Mouse (Mus musculus) midbrain, embryonic 16.5 days (tissue): ENCODE results near the gene Gins2. TPM values are rescaled to one million over a fixed set of nuclear protein-coding genes. Genes with fewer than 3 reads are reported as not detected.

Experiments
- ATAC-seq: fragments of 200-750 bp; cut with Nextera tagmentation; 2 replicates; pipeline ENCODE4 v1.8.0; 2017; ENCODE audit warnings: moderate TSS enrichment
- H3K27ac ChIP-seq: fragments of 300-500 bp; sonication (generic); 2 replicates; pipeline ENCODE4 v1.5.1; 2014; ENCODE audit warnings: mild to moderate bottlenecking, low read length, mixed read lengths
- H3K27me3 ChIP-seq: fragments of 300-500 bp; sonication (generic); 2 replicates; pipeline ENCODE4 v1.6.1; 2014; ENCODE audit warnings: low read depth, low read length, mixed read lengths; ENCODE audit not compliant: control insufficient read depth, insufficient read depth
- H3K36me3 ChIP-seq: fragments of 300-500 bp; sonication (generic); 2 replicates; pipeline ENCODE4 v1.6.1; 2014; ENCODE audit warnings: mild to moderate bottlenecking, low read length, moderate library complexity, mixed read lengths; ENCODE audit not compliant: control insufficient read depth, insufficient read depth
- H3K4me1 ChIP-seq: fragments of 300-500 bp; sonication (generic); 2 replicates; pipeline ENCODE4 v1.6.1; 2014; ENCODE audit warnings: mild to moderate bottlenecking, low read length, mixed read lengths; ENCODE audit not compliant: control insufficient read depth, insufficient read depth
- H3K4me2 ChIP-seq: fragments of 300-500 bp; sonication (generic); 2 replicates; pipeline ENCODE4 v1.6.1; 2014; ENCODE audit warnings: mild to moderate bottlenecking, low read length, mixed read lengths
- H3K4me3 ChIP-seq: fragments of 300-500 bp; sonication (generic); 2 replicates; pipeline ENCODE4 v1.5.1; 2014; ENCODE audit warnings: low read depth, mild to moderate bottlenecking, low read length, moderate library complexity, mixed read lengths
- H3K9ac ChIP-seq: fragments of 300-500 bp; sonication (generic); 2 replicates; pipeline ENCODE4 v1.6.1; 2014; ENCODE audit warnings: low read depth, low read length, mixed read lengths
- H3K9me3 ChIP-seq: fragments of 300-500 bp; sonication (generic); replicated peaks from 2 replicates; pipeline ENCODE4 v1.6.1; 2014; ENCODE audit warnings: mild to moderate bottlenecking, low read length, mixed read lengths; ENCODE audit not compliant: control insufficient read depth, poor library complexity, severe bottlenecking
- WGBS: fragments of 180-500 bp; shearing (Covaris S2); extraction: QIAGEN DNeasy Blood & Tissue Kit; methylation state at CpG from one replicate; pipeline ENCODE4 v1.1.7; 2014; 5-methylcytosine and 5-hydroxymethylcytosine counted together
- polyA plus RNA-seq: library from polyadenylated mRNA; unstranded; fragments of >200 nt; fragmentation: Nextera tagmentation; extraction: Ambion mirVana; gene quantifications from 2 replicates; pipeline ENCODE4 v1.2.1, GENCODE M21; 2015

Gins2 gene
- polyA plus RNA-seq, 1 experiment from 2014 or later, result 13.3 TPM

DNA sequence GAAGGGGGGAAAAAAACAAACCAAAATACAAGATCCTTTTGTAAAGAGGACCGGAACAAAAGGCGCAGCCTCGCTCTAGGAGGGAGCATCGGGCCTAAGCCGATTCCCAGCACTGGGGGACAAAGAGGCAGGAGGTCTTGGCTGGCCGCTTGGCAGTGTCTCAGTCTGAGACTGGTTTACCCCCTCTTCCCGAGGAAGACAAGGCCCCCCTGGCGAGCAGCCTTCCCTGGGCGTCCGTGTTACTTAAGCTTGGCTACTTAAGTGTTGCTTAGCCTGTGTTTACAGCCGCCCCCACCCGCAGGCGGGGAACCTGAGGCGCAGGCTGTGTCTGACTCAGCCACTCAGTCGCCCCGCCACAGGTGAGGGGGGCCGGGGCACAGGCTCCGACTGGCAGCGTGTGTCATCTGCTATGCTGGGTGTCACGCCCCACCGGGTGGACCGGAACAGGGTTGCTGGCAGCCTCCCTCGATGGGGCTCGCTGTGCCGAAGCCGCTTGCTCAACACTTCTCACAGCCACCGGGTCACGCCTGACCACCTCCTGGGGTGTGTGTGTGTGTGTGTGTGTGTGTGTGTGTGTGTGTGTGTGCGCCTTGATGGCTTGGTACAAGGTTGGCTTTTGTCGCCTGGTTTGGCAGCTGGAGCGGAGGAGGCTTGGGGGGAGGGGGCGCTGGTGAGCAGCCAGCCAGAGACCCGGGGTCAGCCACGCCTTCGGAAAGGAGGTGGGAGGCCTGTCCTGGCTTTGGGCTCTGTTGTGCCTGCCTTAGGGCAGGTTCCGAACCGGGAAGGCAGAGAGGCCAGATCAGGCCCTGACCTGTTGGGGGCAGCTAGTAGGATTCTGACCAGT lies 50.5 kb downstream of the Gins2 start:
- 2% methylated on average over 37 of the region's 37 CpGs for WGBS
- H3K27ac ChIP-seq, result peak overlapping the region; percentile 98
- peak overlapping the region; percentile 98 for H3K4me2 ChIP-seq
- H3K9me3 ChIP-seq, result no peaks in the 10 kb centered on the region
- H3K36me3 ChIP-seq, result no peaks in the 10 kb centered on the region
- no peaks in the 10 kb centered on the region for H3K27me3 ChIP-seq
- peak overlapping the region; percentile 85 for H3K9ac ChIP-seq
- peak; percentile 49 for ATAC-seq
- peaks cover 80% of the 10 kb centered on the region for H3K4me1 ChIP-seq
- peak overlapping the region; percentile 70 for H3K4me3 ChIP-seq

DNA sequence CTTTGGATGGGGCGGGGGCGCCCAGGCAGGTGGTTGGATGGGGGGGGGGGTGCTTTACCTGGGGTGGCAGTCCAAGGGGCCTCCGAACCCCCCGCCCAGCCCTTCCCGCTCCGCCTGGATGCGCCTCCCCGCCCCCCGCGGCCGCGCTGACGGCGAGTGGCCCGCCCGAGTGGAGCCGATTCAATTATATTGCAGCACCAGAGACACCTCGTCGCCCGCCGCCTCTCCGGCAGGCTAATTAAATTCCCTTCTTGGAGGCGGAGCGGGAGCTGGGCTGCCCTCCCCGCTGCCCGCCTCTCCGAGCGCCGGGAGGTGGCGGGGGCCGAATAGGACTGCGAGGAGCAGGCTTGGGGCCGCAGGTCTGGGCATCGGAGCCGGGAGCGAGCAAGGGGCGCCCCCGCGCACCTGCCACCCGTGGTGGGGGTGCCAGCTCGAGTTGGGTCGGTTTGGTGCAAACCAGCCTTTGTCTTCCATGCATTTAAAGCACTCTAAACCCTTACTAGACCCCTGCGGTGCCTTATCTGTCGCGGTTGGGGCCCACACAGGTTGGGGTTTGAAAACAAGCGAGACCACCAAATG lies 51.2 kb downstream of the Gins2 start:
- Histone ChIP-seq H3K27ac (peak overlapping the region; percentile 98), H3K4me1 (peaks cover 81% of the 10 kb centered on the region), H3K4me2 (peak overlapping the region; percentile 98), H3K9me3 (no peaks in the 10 kb centered on the region), H3K9ac (peak overlapping the region; percentile 85), H3K4me3 (peak overlapping the region; percentile 70), H3K27me3 (no peaks in the 10 kb centered on the region), H3K36me3 (no peaks in the 10 kb centered on the region)
- peak; percentile 43 for ATAC-seq
- WGBS, result under 1% methylated on average over 39 of the region's 46 CpGs

DNA sequence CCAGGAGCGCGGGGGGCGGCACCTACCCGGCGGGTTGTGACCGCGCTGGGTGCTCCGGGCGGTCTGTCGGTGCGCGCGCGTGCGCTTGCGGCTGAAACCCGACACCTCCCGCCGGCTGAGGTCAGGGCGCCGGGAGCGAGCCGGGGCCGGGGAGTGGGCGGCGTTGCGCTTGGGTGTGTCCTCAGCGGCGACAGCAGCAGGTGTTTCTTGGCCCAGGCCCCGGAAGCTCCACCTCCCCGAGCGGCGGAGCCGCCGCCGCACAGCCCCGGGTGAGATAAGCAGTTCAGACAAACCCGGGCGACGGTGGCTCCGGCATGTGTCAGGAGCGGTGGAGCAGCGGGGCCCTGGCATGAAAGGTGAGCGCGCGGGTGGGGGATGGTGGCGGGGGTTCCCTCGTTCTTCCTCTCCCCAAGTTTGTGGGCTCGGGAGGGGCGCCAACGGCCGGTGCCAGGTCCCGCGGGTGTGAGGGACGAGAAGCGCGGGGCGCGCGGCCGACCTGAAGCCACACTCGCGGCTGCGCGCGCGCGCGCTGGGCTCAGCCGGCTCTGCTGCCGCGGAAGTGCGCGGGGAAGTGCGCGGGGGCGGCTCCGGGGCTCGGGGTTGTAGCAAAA lies 51.8 kb downstream of the Gins2 start:
- Histone ChIP-seq H3K4me1 (peaks cover 81% of the 10 kb centered on the region), H3K27ac (peak overlapping the region; percentile 98), H3K27me3 (no peaks in the 10 kb centered on the region), H3K9ac (peak overlapping the region; percentile 85), H3K4me2 (peak overlapping the region; percentile 98), H3K36me3 (no peaks in the 10 kb centered on the region), H3K4me3 (peak overlapping the region; percentile 70), H3K9me3 (no peaks in the 10 kb centered on the region)
- WGBS, result under 1% methylated on average over 57 of the region's 79 CpGs
- no peak for ATAC-seq

DNA sequence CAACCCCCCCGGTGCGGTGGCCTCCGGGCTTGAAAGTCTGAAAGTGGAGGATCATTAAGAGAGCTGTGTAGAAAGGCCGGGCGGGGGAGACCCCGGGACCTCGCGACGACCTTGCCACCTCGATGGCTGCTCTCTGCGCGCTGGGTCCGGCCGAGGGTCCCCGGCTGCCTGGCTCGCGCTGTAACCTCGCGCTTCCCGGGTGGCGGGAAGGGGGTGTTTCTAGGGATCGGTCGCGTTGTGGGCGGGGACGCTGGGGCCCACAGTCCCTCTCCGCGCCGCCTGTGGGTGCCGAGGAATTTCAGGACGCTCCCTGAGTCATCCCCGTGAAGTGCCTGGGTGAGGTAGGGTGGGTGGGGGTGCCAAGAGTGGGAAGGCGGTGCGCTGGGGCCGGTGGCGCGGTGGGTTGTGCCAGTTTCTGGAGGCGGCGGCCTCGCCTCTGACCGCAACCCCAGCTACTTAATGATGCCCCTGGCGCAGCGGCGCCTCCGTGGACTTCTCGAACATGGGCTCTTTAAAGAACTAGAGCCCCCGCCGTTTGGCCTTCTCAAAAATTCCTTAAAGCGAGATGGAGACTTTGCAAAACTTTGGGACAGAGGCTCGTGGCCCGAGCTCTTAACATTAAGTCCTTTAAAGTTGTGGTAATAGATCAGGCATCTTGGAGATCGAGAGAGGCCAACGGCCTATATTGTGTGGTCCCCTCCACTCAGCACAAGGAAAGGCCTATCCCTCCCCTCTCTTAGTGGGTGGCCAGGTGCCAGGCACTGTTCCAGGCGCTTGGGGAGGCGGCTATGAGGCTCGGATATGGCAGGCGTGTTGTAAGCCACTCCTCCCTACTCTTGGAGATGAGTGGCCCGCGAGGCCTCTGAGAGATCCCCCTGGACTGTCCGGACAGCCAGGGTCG lies 52.5 kb downstream of the Gins2 start:
- Histone ChIP-seq H3K4me3 (peak overlapping the region; percentile 70), H3K9me3 (no peaks in the 10 kb centered on the region), H3K36me3 (no peaks in the 10 kb centered on the region), H3K4me1 (peaks cover 83% of the 10 kb centered on the region), H3K27ac (peak overlapping the region; percentile 98), H3K4me2 (peak overlapping the region; percentile 98), H3K27me3 (no peaks in the 10 kb centered on the region), H3K9ac (peak overlapping the region; percentile 85)
- no peak for ATAC-seq
- WGBS, result under 1% methylated on average over 58 of the region's 61 CpGs

DNA sequence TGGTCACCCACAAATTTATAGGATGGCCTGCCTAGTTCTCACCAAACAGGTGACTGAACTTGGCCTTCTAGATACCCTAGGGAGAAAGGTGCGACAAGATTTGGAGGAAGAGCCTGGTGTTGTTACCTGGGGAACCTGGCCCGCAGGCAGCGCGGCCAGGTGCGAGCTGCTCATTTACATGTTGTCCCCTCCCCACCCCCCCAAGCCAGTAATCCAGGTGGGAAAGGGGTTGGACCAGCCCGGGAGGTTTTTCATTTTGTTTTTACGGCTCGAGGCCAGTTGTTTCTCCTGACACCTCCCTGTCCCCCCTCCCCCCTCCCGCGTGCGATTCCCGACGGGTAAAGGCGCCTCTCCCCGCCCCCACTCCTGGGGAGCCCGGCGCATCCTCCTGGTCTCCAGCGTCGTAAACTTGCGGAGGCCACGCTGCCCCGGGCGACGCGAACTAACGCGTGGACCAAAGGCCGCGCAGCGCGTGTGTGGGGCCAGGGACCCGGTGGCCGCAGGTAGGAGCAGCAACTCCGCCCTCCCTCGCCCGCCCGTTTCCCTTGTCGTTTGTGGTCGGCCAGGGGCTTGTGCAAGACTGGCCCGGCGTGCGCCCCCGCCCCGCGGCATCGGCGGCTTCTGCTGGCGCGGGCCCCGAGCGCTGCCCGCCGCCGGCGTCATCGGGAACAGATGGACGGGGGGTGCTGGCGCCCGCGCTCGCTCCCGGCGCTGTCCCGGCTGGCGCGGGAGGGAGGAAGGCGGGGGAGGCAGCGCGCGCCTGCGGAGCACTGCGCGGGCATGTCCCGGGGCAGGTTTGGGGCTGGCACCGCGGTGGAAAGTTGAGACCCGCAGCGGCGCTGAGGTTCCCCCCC lies 53.4 kb downstream of the Gins2 start:
- Histone ChIP-seq H3K9me3 (no peaks in the 10 kb centered on the region), H3K4me1 (peaks cover 84% of the 10 kb centered on the region), H3K4me3 (peak overlapping the region; percentile 70), H3K27me3 (no peaks in the 10 kb centered on the region), H3K4me2 (peak overlapping the region; percentile 98), H3K27ac (peak overlapping the region; percentile 98), H3K36me3 (no peaks in the 10 kb centered on the region), H3K9ac (peak overlapping the region; percentile 85)
- under 1% methylated on average over 78 of the region's 79 CpGs for WGBS
- ATAC-seq, result no peak

DNA sequence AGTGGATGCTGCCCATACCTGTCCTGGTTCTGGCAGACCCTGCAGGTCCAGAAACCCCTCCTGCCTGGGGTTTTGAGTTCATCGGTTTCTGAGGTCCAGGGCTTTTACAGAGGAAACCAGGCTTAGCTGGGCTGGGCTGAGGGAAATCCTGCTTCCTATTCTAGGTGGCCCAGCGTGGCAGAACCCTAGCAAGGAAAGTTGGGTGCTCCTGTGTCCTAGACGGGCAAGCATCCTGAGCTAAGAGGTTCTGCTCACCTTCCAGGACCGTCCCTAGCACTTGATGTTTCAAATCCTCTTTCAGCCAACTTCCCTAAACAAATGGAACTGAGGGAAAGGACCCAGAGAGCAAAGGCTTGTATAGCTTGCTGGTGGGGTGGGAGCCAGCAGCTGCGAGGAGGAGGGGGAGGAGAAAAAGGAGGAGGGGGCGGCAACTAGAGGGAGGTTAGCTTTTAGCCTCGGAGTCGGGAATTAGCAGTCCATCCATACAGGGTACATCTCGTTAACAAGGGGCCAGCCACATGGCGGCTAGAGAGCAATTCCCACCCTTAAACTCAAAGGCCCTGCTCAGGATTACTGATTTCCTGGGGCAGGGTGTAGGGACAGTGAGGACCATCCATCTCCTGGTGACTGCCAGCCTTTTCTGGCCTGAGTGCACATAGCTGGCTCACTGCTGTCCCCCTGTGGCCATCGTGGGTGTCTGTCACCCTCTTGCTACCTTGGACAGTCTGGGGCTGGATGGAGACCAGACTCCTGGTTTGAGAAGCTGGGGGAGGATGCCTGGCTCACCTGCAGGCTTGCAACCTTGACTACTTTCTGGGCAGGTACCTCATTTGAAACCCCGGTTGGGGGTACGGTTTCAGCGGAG lies 54.4 kb downstream of the Gins2 start:
- WGBS, result 6% methylated on average over 14 of the region's 14 CpGs
- H3K27me3 ChIP-seq, result no peaks in the 10 kb centered on the region
- H3K4me2 ChIP-seq, result peak overlapping the region; percentile 98
- ATAC-seq, result peak; percentile 40; the same call in 1 of the 2 replicates
- no peaks in the 10 kb centered on the region for H3K9me3 ChIP-seq
- no peak overlapping the region for H3K4me3 ChIP-seq
- peaks cover 75% of the 10 kb centered on the region for H3K4me1 ChIP-seq
- 0 out of 2 replicates have a peak overlapping the region, but pooled peaks have one; percentile 15 for H3K27ac ChIP-seq
- 0 out of 2 replicates have a peak overlapping the region, but pooled peaks have one; percentile 11 for H3K9ac ChIP-seq
- no peaks in the 10 kb centered on the region for H3K36me3 ChIP-seq

DNA sequence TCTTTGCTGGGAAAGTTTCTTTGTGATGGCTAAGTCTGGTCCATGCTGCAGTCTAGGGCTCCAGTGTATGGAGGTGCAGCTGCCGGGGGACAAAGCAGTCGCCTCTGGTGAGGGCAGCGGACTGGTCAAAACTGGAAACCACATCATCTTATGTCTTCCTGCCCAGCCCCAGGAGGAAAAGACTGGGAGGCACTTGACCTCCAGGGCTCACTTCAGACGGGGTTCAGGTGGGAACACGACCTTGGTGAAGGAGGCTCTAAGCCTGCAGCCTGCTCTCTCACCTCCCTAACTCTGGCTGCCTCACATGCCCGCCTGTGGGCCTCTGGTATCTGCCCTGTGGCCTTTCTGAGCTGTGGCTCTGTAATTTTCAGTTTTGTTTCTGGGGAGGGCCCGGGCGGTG lies 55.0 kb downstream of the Gins2 start:
- Histone ChIP-seq H3K4me1 (peaks cover 68% of the 10 kb centered on the region), H3K36me3 (no peaks in the 10 kb centered on the region), H3K27ac (no peak overlapping the region), H3K4me3 (no peak overlapping the region), H3K4me2 (no peak overlapping the region), H3K9me3 (no peaks in the 10 kb centered on the region), H3K9ac (0 out of 2 replicates have a peak overlapping the region, but pooled peaks have one; percentile 11), H3K27me3 (no peaks in the 10 kb centered on the region)
- ATAC-seq, result no peak
- 27% methylated on average over 8 of the region's 8 CpGs for WGBS
